Mouse (Mus musculus) neural tube, embryonic 11.5 days (tissue): ENCODE data around the gene Zdhhc14. TPM values are rescaled to one million over a fixed set of nuclear protein-coding genes. Genes with fewer than 3 reads are reported as not detected.

ENCODE experiments used
- ATAC-seq: fragments of 200-750 bp; cut with Nextera tagmentation; 2 replicates; pipeline ENCODE4 v1.8.0; 2017; ENCODE audit warnings: moderate number of reproducible peaks, mild to moderate bottlenecking, moderate TSS enrichment, moderate library complexity; ENCODE audit not compliant: insufficient read depth, low FRiP score, low TSS enrichment
- DNase-seq: peaks from one replicate; pipeline ENCODE4 v3.0.0-alpha.2; 2015; ENCODE audit warnings: low spot score
- H3K27ac ChIP-seq: fragments of 300-500 bp; sonication (generic); 2 replicates; pipeline ENCODE4 v1.5.1; 2014; ENCODE audit warnings: low read depth, mild to moderate bottlenecking, low read length
- H3K27me3 ChIP-seq: fragments of 300-500 bp; sonication (generic); 2 replicates; pipeline ENCODE4 v1.6.1; 2014; ENCODE audit warnings: mild to moderate bottlenecking, low read length, mixed read lengths; ENCODE audit not compliant: control insufficient read depth, insufficient read depth
- H3K36me3 ChIP-seq: fragments of 300-500 bp; sonication (generic); 2 replicates; pipeline ENCODE4 v1.6.1; 2014; ENCODE audit warnings: mild to moderate bottlenecking, low read length, moderate library complexity, mixed read lengths; ENCODE audit not compliant: control insufficient read depth, insufficient read depth
- H3K4me1 ChIP-seq: fragments of 300-500 bp; sonication (generic); 2 replicates; pipeline ENCODE4 v1.6.1; 2014; ENCODE audit warnings: low read length, mixed read lengths; ENCODE audit not compliant: control insufficient read depth, insufficient read depth
- H3K4me2 ChIP-seq: fragments of 300-500 bp; sonication (generic); 2 replicates; pipeline ENCODE4 v1.6.1; 2014; ENCODE audit warnings: low read depth, mild to moderate bottlenecking, moderate library complexity
- H3K4me3 ChIP-seq: fragments of 300-500 bp; sonication (generic); 2 replicates; pipeline ENCODE4 v1.5.1; 2014; ENCODE audit warnings: low read depth, low read length
- H3K9ac ChIP-seq: fragments of 300-500 bp; sonication (generic); 2 replicates; pipeline ENCODE4 v1.6.1; 2014; ENCODE audit warnings: mild to moderate bottlenecking, low read length
- H3K9me3 ChIP-seq: fragments of 300-500 bp; sonication (generic); 2 replicates; pipeline ENCODE4 v1.6.1; 2016; ENCODE audit warnings: low read length; ENCODE audit not compliant: control insufficient read depth
- WGBS: fragments of 180-500 bp; shearing (Covaris S2); extraction: QIAGEN DNeasy Blood & Tissue Kit; methylation state at CpG from one replicate; pipeline ENCODE4 v1.1.7; 2014; 5-methylcytosine and 5-hydroxymethylcytosine counted together
- polyA plus RNA-seq: library from polyadenylated mRNA; unstranded; fragments of >200 nt; fragmentation: Nextera tagmentation; extraction: Ambion mirVana; gene quantifications from 2 replicates; pipeline ENCODE4 v1.2.1, GENCODE M21; 2014

Gene Zdhhc14
- polyA plus RNA-seq, 1 experiment from 2014 or later = 2.6 TPM

GRCm38 (mm10) chr17:5668981-5669380 lies 176.6 kb downstream of the Zdhhc14 start:
- DNase-seq (no peak), ATAC-seq (no peak)
- no peak overlapping the region for H3K4me3 ChIP-seq
- H3K9ac ChIP-seq = no peak overlapping the region
- no peak overlapping the region for H3K4me2 ChIP-seq
- H3K36me3 ChIP-seq = no peaks in the 10 kb centered on the region
- H3K27ac ChIP-seq = no peak overlapping the region
- no peaks in the 10 kb centered on the region for H3K4me1 ChIP-seq
- WGBS = 61% methylated on average over 7 of the region's 7 CpGs
- H3K9me3 ChIP-seq = no peaks in the 10 kb centered on the region
- H3K27me3 ChIP-seq = no peaks in the 10 kb centered on the region

- no peak for ATAC-seq
- Histone ChIP-seq H3K4me1 (0 out of 2 replicates have a peak, but pooled peaks cover 2% of the 10 kb centered on the region), H3K4me2 (no peak overlapping the region), H3K9me3 (no peaks in the 10 kb centered on the region), H3K4me3 (no peak overlapping the region), H3K9ac (no peak overlapping the region), H3K36me3 (no peaks in the 10 kb centered on the region), H3K27ac (no peak overlapping the region), H3K27me3 (no peaks in the 10 kb centered on the region)
- DNase-seq = no peak
- WGBS = 82% methylated on average over 8 of the region's 8 CpGs
Observed at GRCm38 (mm10) chr17:5675951-5676350, 183.6 kb downstream of the Zdhhc14 start.

GRCm38 (mm10) chr17:5679315-5679714 lies 187.0 kb downstream of the Zdhhc14 start:
- ATAC-seq = no peak
- no peak for DNase-seq

GRCm38 (mm10) chr17:5685324-5685723 lies 193.0 kb downstream of the Zdhhc14 start:
- Histone ChIP-seq H3K27me3 (no peaks in the 10 kb centered on the region), H3K9ac (no peak overlapping the region), H3K36me3 (no peaks in the 10 kb centered on the region), H3K4me3 (no peak overlapping the region), H3K4me2 (no peak overlapping the region), H3K4me1 (no peaks in the 10 kb centered on the region), H3K27ac (no peak overlapping the region), H3K9me3 (no peaks in the 10 kb centered on the region)
- ATAC-seq (no peak), DNase-seq (no peak)
- WGBS = 92% methylated on average over 7 of the region's 7 CpGs

More at GRCm38 (mm10) chr17:5679315-5679714, 187.0 kb downstream of the Zdhhc14 start:
- H3K27ac ChIP-seq = no peak overlapping the region
- WGBS = 17% methylated on average over 1 of the region's 1 CpGs
- H3K9me3 ChIP-seq = no peaks in the 10 kb centered on the region
- H3K36me3 ChIP-seq = no peaks in the 10 kb centered on the region
- H3K27me3 ChIP-seq = no peaks in the 10 kb centered on the region
- H3K4me2 ChIP-seq = no peak overlapping the region
- no peak overlapping the region for H3K9ac ChIP-seq
- no peak overlapping the region for H3K4me3 ChIP-seq
- 0 out of 2 replicates have a peak, but pooled peaks cover 2% of the 10 kb centered on the region for H3K4me1 ChIP-seq

GRCm38 (mm10) chr17:5687810-5688209 lies 195.5 kb downstream of the Zdhhc14 start:
- DNase-seq = no peak
- Histone ChIP-seq H3K9ac (no peak overlapping the region), H3K4me2 (no peak overlapping the region), H3K4me1 (no peaks in the 10 kb centered on the region), H3K36me3 (no peaks in the 10 kb centered on the region), H3K27me3 (no peaks in the 10 kb centered on the region), H3K27ac (no peak overlapping the region), H3K9me3 (no peaks in the 10 kb centered on the region), H3K4me3 (no peak overlapping the region)
- 78% methylated on average over 4 of the region's 4 CpGs for WGBS
- no peak for ATAC-seq

GRCm38 (mm10) chr17:5688222-5688621 lies 195.9 kb downstream of the Zdhhc14 start:
- no peaks in the 10 kb centered on the region for H3K27me3 ChIP-seq
- no peaks in the 10 kb centered on the region for H3K9me3 ChIP-seq
- no peak overlapping the region for H3K4me2 ChIP-seq
- H3K4me3 ChIP-seq = no peak overlapping the region
- DNase-seq (no peak), ATAC-seq (no peak)
- no peaks in the 10 kb centered on the region for H3K4me1 ChIP-seq
- WGBS = 80% methylated on average over 2 of the region's 2 CpGs
- no peaks in the 10 kb centered on the region for H3K36me3 ChIP-seq
- H3K27ac ChIP-seq = no peak overlapping the region
- no peak overlapping the region for H3K9ac ChIP-seq

GRCm38 (mm10) chr17:5688669-5689068 lies 196.3 kb downstream of the Zdhhc14 start:
- DNase-seq (no peak), ATAC-seq (no peak)
- Histone ChIP-seq H3K27me3 (no peaks in the 10 kb centered on the region), H3K4me2 (no peak overlapping the region), H3K9ac (no peak overlapping the region), H3K4me1 (no peaks in the 10 kb centered on the region), H3K9me3 (no peaks in the 10 kb centered on the region), H3K36me3 (no peaks in the 10 kb centered on the region), H3K27ac (no peak overlapping the region), H3K4me3 (no peak overlapping the region)

GRCm38 (mm10) chr17:5690746-5691535 lies 198.6 kb downstream of the Zdhhc14 start:
- Histone ChIP-seq H3K27ac (no peak overlapping the region), H3K27me3 (no peaks in the 10 kb centered on the region), H3K4me3 (no peak overlapping the region), H3K4me1 (no peaks in the 10 kb centered on the region), H3K9me3 (no peaks in the 10 kb centered on the region), H3K9ac (no peak overlapping the region), H3K4me2 (no peak overlapping the region), H3K36me3 (no peaks in the 10 kb centered on the region)
- 83% methylated on average over 8 of the region's 8 CpGs for WGBS
- no peak for DNase-seq
- ATAC-seq = no peak

GRCm38 (mm10) chr17:5692661-5693060 lies 200.3 kb downstream of the Zdhhc14 start:
- no peak for DNase-seq
- 84% methylated on average over 3 of the region's 3 CpGs for WGBS
- no peaks in the 10 kb centered on the region for H3K4me1 ChIP-seq
- no peak overlapping the region for H3K4me2 ChIP-seq
- no peaks in the 10 kb centered on the region for H3K27me3 ChIP-seq
- no peaks in the 10 kb centered on the region for H3K36me3 ChIP-seq
- H3K4me3 ChIP-seq = no peak overlapping the region
- ATAC-seq = no peak
- H3K27ac ChIP-seq = no peak overlapping the region
- H3K9me3 ChIP-seq = no peaks in the 10 kb centered on the region
- no peak overlapping the region for H3K9ac ChIP-seq
